Mouse (Mus musculus) adrenal gland, postnatal 14 days (tissue): ENCODE results near the gene Tax1bp1. TPM values are rescaled to one million over a fixed set of nuclear protein-coding genes. Genes with fewer than 3 reads are reported as not detected.

Experiments
- DNase-seq: peaks from one replicate; pipeline ENCODE4 v3.0.0; 2021; ENCODE audit warnings: mixed read lengths
- total RNA-seq: library from RNA; stranded (reverse); gene quantifications from 2 replicates; pipeline ENCODE4 v1.2.3, GENCODE M21; 2021

Tax1bp1 gene
- total RNA-seq, 1 experiment from 2014 or later, result 151 TPM

DNA sequence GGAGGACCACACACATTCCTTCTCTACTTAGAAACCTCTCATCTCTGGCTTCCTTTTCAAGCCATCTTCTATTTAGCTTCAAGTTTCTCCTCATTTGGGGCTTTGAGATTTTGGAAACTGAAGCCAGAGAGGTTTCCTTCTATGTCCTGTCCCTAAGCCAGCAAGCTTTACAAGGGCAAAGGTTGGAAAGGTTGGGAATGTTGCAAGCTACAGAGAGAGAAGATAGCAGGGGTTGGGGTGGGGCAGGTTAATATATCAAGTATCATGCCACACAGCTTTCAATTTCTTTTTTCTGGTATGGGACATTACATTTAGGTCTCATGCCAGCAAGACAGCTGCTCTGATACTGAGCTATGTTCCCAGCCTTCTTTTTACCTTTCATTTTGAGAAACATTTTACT is 8.2 kb upstream of the Tax1bp1 start:
- no peak for DNase-seq

DNA sequence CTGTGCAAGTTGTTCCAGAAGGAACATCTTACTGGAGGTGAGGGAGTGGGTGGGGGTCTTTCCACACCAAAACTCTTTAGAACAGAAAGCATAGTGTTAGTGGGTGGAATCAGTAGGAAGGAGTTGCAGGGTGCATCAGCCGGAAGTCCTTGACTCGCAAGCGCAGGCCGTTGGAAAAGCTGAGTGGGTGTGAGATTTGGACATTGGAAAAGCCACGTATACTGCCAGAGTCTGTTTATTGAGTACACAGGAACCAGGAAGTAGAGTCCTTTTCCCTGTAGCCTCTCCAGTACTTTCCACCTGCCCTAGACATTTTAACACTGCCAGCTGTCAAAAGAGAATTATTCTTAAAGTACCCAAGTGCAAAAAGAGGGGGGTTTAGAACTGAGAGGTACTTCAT is 5.7 kb upstream of the Tax1bp1 start:
- DNase-seq, result no peak

DNA sequence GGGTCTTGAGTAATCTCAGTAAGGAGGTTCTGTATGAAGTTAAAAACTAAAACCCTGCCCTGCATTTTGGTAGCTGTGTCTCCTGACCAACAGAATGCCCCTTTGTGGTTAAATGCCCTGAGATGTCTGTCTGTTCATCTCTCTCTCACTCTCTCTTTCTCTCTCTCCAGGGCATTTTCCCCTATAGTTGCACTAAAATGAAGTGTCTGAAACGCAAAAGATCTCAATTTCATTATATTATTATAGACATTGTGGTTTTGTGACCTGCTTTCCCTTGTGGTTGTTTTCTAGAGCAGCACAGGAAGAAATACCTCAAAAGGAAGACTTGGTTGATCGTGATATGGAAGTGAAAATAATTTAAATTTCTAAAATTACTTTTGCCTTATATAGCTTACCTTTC is 966 bp upstream of the Tax1bp1 start:
- DNase-seq, result no peak

DNA sequence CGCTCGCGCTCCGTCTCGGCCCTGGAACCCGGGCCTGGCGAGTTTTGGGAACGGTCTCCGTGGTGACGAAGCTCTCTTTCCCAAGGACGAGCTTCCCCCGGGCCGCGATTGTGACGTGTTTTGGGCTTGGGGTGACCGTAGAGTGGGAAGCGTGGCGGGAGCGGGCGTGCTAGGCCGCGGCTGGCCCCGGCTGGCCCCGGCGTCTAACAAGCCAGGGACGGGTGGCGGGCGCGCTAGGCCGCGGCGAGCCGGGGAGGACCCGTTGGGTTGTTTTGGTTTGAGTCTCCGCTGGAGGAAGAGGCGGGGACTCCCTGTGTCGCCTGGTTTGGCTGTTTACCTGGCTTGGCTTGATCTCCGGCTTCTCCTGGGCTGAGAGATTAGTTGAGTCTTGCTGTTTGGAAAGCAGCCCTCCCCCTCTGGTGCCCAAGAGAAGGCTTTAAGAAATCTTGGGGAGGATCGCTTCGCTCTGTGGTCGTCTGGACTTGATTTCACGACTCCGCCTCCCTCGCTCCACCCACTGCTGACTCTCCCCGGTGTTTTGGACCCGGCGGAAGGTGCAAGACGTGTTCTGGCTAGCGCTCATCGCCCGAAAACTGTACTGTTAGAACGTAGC is 474 bp downstream of the Tax1bp1 start:
- DNase-seq, result peak; percentile 91

DNA sequence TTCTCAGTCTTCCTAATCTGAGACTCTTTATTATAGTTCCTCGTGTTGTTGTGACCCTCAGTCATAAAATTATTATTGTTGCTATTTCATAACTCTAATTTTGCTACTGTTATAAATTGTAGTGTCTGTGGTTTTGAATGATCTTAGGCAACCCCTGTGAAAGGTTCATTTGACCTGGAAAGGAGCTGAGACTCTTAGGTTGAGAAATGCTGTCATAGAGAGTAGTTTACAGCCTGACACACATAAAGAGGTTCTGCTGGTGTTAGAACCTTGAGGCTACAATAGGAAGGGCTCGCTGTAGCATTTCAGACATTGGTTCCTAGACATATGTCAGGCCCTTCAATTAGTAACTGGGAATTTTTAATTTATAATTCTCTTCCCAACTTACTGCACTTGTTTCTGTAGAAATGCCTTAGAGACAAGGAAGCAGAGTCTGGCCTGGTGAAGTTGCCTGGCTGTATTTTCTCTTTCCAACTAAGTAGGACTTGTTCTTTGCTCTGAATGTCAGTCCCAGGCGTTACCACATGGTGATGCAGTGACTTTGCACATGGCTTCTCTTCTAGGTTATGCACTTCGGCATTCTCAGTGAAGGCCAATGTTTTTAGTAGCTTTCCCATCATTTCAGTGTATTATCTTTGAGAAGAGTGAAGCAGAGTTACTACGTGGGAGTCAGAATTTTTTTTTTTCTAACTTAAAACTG is 4.1 kb downstream of the Tax1bp1 start:
- DNase-seq, result no peak

DNA sequence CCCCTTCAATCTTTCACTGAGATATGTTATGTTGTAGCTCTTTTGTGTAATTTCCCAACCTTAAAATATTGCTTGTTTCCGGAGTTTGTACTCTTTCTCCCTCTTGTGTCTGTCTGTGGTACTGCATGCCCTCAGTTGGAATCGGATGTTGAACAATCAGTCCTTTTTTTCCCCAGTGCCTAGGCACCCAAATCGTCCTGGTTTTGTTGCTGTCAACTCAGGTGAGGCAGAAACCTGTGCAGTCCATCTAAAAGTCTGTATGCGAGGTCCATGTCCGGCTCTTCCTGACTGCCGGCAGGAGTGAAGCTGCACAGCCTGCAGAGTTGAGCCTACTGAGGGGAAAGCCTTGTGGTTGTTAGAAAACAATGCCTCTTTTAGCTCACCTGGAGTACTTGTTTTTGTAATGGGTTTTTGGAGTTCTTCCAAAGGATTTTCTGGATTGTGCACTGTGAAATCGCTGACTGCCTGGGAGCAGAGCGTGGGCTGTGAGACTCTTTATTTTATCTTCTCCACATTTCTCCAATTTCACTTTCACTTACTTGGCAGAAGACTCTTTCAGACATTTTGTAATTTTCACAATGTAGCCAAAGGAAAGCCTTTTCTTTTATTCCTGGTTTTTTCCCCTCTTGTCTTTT is 11.4 kb downstream of the Tax1bp1 start:
- peak; percentile 73 for DNase-seq

DNA sequence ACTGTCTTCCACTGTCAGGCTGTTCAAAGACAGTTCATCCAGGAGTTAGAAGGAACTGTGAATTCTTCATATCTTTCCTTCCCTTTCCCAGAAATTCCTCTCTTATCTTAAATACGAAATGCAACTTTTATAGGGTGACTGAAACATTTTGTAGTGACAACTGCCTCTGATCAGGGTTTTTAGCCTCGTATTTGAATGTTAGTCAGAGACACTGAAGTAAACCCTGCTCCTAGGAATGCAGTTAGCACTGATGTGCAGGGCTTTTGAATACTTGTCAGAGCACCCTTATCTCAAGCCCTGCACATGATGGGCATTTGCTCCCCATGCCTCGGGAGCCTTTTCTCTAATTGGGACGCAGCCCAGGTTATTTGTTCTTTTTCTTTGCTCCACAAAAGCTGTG is 16.8 kb downstream of the Tax1bp1 start:
- DNase-seq, result no peak

DNA sequence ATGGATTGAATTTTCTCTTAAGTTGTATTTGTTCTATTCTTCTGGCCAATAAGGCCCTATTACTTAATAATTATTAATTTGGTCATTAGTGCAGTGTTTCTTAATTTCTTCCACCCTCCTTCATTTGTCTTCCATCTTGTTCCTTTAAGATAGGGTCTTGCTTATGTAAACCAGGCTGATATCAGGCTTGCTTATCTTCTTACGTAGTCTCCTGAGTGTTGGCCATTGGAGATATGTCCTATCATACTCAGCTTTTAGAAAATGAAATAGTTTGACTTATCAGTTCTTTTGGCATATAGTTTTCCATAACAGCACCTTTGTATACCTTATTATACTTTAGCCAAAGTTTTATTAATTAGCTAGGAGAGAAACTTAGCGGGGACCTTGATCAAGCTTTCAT is 21.1 kb downstream of the Tax1bp1 start:
- no peak for DNase-seq

DNA sequence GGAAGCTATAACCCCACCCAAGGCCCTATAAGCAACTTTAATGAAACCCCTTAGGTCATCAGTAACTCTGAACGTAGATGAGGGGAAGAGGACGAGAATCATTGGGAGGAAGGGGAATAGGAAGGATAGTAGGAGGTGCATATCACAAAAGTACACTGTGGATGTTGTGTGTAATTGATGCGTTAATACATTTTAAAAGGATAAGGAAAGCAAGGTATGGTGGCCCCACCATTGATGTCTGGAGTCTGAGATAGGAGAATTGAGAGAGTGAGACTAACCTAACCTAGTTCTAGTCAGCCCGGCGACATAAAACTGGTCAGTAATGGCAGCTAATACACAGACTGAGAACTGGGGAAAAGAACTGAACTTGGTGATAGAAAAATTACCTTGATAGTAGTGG is 39.3 kb downstream of the Tax1bp1 start:
- DNase-seq, result no peak

DNA sequence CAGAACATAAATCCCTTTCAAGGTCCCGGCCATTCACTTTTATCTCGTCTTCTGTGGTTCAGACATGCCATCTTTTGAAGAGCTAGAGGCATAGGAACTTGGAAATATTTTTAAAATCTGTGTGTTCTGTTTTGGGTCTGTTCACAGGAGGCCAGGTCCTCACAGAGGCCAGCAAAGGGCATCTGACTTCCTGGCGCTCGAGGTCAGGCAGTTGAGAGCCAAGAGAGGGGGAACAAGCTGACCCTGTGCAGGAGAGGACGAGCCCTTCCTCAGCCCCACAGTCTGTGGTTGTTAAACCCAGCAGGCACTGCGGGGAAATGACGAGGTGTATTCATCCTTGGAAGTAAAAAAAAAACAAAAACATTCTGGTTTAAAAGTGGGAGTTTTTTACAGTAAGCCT is 51.7 kb downstream of the Tax1bp1 start:
- DNase-seq, result peak; percentile 28

DNA sequence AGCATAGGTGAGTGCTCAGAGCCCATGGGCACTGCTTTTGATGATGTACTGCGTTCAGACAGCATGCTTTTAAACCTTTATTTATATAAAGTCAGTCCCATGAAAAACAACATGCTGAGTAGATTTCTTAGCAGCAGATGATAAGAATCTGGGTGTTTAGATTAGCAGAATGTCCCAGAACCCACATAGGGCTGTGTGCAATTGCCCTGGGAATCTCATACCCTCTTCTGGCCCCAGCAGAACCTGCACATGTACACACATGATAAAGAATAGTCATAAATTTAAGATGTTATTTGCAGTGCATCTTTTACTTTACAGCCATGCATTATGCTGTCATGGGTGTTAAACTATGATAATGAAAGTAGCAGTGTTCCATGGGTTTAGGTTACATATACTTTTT is 57.3 kb downstream of the Tax1bp1 start:
- no peak for DNase-seq

DNA sequence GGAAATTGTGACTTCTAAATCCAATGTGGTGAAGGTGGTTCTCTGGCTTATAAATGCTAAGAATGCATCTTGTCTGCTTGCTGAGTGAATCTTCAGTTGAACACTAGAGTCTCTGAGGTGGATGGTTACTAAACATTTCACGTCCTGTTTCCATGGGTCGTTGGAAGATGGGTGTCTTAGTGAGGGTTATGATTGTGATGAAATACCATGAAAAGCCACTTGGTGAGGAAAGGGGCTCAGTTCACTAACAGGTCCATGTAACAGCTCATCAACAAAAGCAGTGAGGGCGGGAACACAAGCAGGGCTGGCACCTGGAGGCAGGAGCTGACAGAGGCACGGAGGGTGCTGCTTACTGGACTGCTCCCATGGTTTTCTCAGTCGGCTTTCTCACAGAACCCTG is 59.6 kb downstream of the Tax1bp1 start:
- no peak for DNase-seq

DNA sequence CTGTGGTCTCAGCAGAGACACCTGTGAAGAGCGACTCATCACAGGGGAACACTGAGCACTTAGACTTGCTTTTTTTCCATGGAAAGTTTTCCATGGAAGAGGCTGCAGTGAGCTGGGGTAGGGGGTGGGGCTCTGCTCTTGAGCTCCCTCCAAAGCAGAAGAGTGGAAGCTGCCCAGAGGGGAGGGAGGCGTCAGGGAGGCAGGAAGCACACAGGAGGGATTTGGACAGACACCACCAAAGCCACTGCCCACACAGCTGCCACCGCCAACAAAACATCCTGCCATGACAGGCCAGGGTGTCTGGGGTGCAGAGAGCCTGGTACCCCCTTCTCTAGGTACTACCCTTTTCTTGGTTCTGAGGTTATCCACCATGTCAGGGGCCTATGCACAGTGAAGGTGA is 61.8 kb downstream of the Tax1bp1 start:
- no peak for DNase-seq

DNA sequence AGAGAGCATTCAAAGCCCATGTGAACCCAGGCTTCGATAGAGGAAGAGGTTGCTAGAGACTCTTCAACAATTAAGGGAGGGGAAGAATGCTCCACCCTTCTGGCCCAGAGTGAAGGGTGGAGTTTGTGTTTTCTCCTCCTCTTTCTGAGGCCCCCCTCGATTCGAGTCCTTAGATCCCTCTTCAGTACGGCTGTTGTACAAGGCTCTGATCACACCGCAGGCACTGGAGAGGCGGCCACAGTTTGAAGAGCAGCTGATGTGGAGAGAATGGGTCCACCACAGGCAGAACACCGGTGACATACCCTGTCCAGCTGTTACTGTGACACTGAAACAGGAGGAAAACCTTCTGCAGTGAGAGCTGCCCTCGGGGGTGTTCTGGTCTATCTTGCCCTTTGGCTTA is 62.4 kb downstream of the Tax1bp1 start:
- DNase-seq, result no peak

DNA sequence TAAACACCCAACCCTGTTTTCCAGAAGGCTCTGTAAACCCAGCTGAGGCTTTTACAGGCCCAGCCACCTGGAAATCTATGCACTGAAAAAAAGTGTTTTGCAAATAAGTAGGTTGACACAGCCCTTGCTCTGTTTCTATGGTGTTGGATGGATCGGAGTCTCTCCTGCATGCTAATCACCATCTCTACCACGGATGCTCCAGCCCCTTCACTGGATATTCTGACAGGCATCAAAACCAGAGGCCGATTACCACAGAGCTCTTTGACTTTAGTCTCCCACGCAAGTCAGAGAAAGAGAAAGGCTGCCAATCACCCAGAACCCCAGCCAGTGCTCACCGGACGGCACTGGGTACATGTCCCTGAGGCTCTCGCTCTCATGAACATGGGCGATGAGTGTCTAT is 63.5 kb downstream of the Tax1bp1 start:
- DNase-seq, result no peak

DNA sequence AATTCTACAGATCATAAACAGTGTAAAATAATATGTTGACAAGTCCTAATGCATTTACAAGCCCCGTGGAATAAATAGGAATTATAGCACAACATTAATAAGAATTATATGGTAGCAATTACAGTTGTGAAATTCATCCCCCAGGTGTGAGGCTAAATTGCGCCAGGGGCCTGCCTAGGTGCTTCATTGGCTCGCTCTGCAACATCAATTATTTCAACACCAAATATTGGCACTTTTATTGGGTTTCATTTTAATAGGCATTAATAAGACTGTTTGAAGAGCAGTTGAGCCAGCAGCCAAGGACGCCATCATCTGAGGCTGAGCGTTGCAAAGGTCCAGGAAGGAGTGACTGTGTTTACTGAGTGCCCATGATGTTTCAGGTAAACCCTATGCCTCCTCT is 65.0 kb downstream of the Tax1bp1 start:
- DNase-seq, result no peak

DNA sequence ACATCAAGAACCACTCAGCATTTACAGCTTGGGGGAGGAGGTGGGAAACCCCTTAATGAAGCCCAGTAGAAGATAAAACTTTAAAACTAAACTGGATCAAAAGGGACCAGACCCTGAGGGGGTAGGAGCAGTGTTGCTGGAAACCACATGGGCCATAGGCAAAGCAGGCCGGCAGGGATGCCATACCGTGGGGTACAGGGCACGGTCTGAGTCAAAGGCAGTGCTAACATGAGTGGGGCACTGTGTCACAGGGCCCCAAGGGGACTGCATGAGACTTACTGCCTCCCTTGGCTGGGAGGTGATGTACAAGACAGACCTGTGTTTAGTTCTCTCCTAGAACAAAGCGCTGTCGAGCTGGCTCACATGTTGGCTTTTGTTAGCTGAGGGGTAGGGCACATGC is 66.0 kb downstream of the Tax1bp1 start:
- no peak for DNase-seq

DNA sequence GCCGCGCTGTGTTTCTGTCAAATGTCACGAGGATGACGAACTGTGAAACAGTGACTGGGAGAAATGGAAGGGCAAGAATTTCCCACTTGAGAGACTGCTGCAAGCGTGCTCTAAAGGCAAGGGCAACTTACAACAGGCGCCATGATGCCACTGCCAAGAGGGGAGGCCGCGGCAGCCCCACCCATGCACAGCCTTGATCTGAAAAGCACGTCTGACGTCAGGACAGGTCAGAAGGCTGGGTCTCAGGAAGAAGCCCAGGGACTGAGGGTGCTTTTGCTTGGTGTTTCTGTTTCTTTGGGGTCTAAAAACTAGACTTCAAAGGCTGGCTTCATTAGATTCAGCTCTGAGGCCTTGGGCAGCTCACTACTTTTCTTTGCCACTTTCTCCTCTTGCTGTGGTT is 76.8 kb downstream of the Tax1bp1 start:
- peak; percentile 30 for DNase-seq

DNA sequence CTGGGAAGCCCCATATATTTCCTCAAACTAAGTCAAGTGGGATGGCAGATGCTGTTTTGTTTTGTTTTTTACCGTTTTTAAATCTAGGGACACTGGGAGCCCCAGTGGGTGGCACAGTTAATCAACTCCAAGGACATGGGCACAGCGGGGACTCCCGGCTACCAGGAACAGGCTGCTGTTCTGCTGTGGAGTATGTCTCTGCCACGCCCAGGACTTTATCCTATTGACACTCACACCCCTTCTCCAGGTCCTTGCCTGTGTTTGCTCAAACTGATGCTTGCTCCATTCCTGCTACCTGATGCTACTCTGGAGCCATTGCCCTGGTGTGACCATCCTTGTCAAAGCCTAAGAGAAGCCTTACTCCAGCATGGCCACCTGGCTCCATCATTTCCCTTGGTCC is 77.3 kb downstream of the Tax1bp1 start:
- no peak for DNase-seq

DNA sequence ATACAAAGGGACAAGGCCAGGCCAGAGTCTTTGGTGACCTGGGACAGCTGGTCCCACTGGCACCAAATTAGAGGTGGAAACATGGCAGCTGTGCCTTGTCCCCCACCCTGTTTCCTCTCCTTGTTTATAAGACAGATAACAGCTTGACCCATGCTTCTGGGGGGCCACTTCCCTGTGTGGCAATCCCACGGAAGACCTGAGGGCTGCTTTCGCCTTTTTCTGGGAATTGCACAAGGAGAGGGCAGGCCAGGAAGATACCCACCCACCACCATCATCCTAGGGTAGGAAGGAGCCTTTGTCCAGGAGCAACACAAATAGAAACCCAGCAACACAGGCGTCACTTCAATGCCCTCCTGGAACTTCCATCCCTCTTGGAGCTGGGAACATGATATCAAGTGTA is 78.9 kb downstream of the Tax1bp1 start:
- DNase-seq, result no peak

DNA sequence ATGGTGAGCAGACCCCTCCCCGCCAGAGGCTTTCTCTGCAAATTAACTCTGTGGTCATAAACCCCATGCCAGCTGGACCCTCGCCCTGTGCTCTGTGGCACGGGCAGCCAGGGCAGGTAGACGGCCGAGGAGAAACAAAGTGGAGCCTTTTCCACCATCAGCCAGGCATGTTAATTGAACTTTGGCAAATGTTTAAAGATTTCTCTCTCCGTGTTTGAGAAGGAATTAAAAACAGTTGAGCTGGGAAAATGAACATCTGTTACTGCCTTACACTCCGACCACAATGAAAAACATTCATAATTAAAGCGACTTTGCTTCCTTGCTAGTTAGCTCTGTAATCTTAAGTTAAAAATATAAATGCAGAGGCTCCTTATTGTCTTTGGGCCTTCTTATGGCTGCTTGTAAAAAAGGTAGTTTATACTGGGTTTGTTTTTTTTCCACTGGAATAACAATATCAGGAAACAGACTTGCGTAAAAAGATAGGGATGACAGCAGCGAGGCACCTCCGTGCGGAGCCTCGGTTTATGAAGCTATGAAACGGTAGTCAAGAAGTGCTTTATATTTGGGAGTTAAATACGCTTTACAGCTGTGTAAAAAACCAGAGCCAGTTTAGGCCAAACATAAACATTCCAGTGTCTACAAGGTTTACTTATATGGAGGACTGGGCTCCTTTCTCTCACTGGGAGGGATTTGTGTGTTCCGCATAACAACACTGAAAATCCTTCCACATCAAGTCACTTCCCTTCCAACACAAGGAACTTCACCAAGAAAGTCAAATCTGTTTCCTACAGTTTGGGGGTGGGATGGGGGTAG is 81.7 kb downstream of the Tax1bp1 start:
- no peak for DNase-seq

DNA sequence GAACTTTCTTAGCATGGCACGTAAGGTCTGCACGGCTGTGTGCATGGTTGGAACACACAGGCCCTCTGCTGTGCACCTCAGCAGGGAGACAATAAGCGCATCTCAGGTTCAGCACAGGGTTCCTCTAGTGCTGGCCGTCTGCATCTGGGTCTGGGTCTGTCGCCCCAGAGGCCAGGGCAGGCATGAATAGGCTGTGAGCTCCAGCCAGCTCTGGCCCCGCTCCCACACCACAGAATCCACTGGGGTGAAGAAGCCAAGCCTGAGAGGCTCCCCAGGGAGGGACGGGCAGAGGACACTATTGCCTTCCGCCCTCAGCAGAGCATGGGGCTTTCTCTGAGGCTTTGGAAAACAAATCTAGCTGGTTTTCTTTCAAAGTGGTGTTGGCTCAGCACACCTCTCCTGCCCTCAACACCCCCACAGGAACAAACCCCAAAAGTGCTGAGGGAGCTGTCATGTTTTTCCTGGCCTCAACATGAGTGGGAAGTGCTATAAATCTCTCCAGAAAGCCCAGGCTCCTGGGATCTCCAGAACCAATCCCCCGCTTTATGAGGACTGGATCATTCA is 82.6 kb downstream of the Tax1bp1 start:
- peak; percentile 65 for DNase-seq

DNA sequence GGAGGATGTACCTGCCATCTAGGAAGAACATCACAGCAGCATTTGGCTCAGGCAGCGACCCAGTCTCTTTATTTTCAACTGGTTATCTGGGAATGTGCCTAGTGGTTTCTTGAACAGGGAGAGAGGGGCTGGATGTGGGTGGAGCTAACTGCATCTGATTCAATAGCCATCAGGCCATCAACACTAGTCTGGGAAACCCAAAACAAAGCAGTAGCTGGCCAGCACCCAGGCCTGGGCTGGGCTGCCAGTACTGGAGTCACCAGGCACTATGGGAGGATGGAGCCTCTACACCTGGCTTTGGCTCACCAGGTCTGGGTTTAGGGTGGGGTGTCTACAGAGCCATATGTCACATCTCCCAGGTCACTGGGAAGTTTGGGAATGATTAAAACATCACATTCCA is 83.2 kb downstream of the Tax1bp1 start:
- DNase-seq, result no peak
